Mouse (Mus musculus) forebrain, embryonic 14.5 days (tissue): ENCODE data around the gene Zik1. TPM values are rescaled to one million over a fixed set of nuclear protein-coding genes. Genes with fewer than 3 reads are reported as not detected.
A peak's percentile ranks its signal among the peaks of the same experiment; 100 is the strongest.

Experiments
- ATAC-seq: fragments of 200-750 bp; cut with Nextera tagmentation; 2 replicates; pipeline ENCODE4 v1.8.0; 2017; ENCODE audit warnings: mild to moderate bottlenecking, moderate library complexity
- DNase-seq: peaks from one replicate; pipeline ENCODE4 v3.0.0-alpha.2; 2015; ENCODE audit warnings: low spot score
- H3K27ac ChIP-seq: fragments of 300-500 bp; sonication (generic); 2 replicates; pipeline ENCODE4 v1.5.1; 2014; ENCODE audit warnings: low read depth, mild to moderate bottlenecking, control low read depth, low read length, moderate library complexity
- H3K27me3 ChIP-seq: fragments of 300-500 bp; sonication (generic); replicated peaks from 2 replicates; pipeline ENCODE4 v1.6.1; 2014; ENCODE audit warnings: low read length, control low read depth, mixed read lengths; ENCODE audit not compliant: control insufficient read depth, insufficient read depth
- H3K36me3 ChIP-seq: fragments of 300-500 bp; sonication (generic); 2 replicates; pipeline ENCODE4 v1.6.1; 2014; ENCODE audit warnings: low read length, control low read depth; ENCODE audit not compliant: control insufficient read depth, insufficient read depth
- H3K4me1 ChIP-seq: fragments of 300-500 bp; sonication (generic); 2 replicates; pipeline ENCODE4 v1.6.1; 2014; ENCODE audit warnings: antibody characterized with exemption, low read length, control low read depth; ENCODE audit not compliant: control insufficient read depth, insufficient read depth
- H3K4me2 ChIP-seq: fragments of 300-500 bp; sonication (generic); 2 replicates; pipeline ENCODE4 v1.6.1; 2014; ENCODE audit warnings: mild to moderate bottlenecking, control low read depth, low read length
- H3K4me3 ChIP-seq: fragments of 300-500 bp; sonication (generic); 2 replicates; pipeline ENCODE4 v1.5.1; 2014; ENCODE audit warnings: low read depth, low read length, control low read depth
- H3K9ac ChIP-seq: fragments of 300-500 bp; sonication (generic); 2 replicates; pipeline ENCODE4 v1.6.1; 2014; ENCODE audit warnings: mild to moderate bottlenecking, low read length, control low read depth, moderate library complexity
- H3K9me3 ChIP-seq: fragments of 300-500 bp; sonication (generic); replicated peaks from 2 replicates; pipeline ENCODE4 v1.6.1; 2016; ENCODE audit warnings: low read length, control low read depth, mixed read lengths; ENCODE audit not compliant: control insufficient read depth
- WGBS: fragments of 180-500 bp; shearing (Covaris S2); extraction: QIAGEN DNeasy Blood & Tissue Kit; methylation state at CpG from one replicate; pipeline ENCODE4 v1.1.7; 2014; 5-methylcytosine and 5-hydroxymethylcytosine counted together
- polyA plus RNA-seq: library from polyadenylated mRNA; unstranded; fragments of >200 nt; fragmentation: Nextera tagmentation; extraction: Ambion mirVana; gene quantifications from 2 replicates; pipeline ENCODE4 v1.2.1, GENCODE M21; 2014

The Zik1 gene
- polyA plus RNA-seq: 63.4 and 65.4 TPM in 2 replicates

DNA sequence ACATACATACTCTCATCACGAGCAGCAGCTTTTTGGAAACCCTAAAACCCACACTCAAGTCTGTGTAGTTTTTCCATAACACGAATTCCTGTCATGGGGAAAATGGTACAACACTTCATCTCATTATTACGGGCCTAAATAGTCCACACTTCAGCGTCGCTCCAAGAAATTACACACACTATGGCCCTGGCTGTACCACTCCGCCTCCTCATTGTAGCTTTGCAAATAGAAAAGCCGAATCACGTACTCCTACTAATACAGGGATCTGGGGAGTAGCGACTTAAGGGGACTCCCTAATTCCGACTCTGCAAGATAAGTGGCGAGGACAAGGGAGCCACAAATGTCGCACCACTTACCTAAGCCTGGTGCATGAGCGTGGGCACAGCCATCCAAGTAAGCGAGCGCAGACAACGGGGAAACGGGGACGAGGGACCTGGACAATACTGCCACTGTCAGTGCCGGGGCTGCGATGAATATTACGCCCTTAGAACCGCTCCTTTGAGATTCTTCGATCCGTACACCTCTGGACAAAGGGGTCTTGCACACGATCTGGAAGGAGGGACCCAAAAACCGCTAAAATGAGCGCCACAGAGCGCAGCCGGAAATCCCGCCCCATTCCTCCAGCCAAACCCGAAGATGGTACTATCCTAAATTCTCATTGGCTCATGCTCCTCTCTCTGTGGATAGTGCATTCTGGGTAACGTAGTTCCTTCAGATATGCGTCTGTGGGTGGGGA is at the start of gene Zik1:
TSS of gene Zik1 (minus strand) at position 609 of the 736 bp plus-strand sequence.
- Histone ChIP-seq H3K27ac (peak within 1 kb of the TSS; percentile 63), H3K9ac (peak within 1 kb of the TSS; percentile 89), H3K9me3 (no peaks in the 10 kb centered on the region), H3K36me3 (peaks cover 24% of the 10 kb centered on the region), H3K4me3 (peak within 1 kb of the TSS; percentile 63), H3K4me2 (peak within 1 kb of the TSS; percentile 65), H3K4me1 (peaks cover 11% of the 10 kb centered on the region; the same call in 1 of the 2 replicates), H3K27me3 (no peaks in the 10 kb centered on the region)
- ATAC-seq (peak; percentile 99), DNase-seq (peak; percentile 97)
- WGBS: 1% methylated on average over 33 of the region's 33 CpGs

DNA sequence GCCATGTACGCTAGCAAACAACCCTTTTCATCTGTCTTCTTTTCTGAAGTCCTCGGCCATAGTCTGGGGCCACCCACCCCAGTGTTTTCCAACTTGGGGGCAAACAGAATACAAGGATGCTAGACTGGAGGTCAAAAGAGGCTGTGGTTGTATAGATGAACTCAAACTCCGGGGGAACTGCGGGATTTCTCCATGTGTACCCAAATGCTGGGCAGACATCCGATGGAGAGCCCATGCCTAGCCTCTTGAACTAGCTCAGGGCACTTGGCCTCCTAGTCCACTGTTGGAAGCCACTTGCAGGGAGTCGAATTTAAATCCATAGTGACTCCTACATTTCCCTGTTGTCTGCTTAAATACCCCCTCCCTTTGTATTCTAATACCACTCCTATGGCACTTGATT is 384 bp upstream of the Zik1 start:
- Histone ChIP-seq H3K27ac (no peak overlapping the region), H3K4me3 (peak overlapping the region; percentile 63), H3K36me3 (peaks cover 18% of the 10 kb centered on the region), H3K4me1 (peaks cover 11% of the 10 kb centered on the region; the same call in 1 of the 2 replicates), H3K9me3 (no peaks in the 10 kb centered on the region), H3K9ac (peak overlapping the region; percentile 26; the same call in 1 of the 2 replicates), H3K4me2 (peak overlapping the region; percentile 48), H3K27me3 (no peaks in the 10 kb centered on the region)
- no peak for DNase-seq
- 30% methylated on average over 6 of the region's 6 CpGs for WGBS
- ATAC-seq: no peak; the same call in 1 of the 2 replicates

DNA sequence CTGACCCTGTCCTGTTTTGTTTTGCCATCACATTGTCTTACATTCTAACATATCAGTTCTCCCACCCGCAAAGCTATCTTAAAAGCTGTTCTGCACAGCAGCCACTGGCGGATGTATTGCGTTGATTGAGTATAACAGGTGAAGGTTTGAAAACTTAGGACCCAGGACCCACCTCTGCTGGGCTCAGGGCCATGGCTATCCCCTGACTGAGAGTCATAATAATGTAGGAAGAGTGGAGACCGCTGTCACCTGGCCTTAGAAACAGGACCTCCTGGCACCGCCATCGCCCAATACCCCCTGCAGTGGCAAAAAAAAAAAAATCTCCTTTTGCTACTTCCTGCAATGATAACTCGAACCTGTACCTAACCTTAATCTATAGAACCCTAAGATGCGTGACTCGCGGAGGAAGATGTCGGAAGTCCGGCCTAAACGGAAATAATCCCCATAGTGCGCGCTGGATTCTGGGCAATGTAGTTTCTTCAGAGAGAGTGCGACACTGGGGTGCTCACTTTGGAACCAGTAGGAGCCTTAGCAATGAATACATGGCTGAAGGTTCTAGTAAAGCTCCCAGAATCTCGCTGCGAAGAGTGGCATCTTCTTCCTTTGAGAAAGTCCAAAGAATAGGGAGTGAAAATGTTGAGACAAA is 14.5 kb downstream of the Zik1 start:
- Histone ChIP-seq H3K4me1 (no peaks in the 10 kb centered on the region), H3K27me3 (no peaks in the 10 kb centered on the region), H3K27ac (no peak overlapping the region), H3K4me3 (peak overlapping the region; percentile 2; the same call in 1 of the 2 replicates), H3K9ac (no peak overlapping the region), H3K9me3 (no peaks in the 10 kb centered on the region), H3K4me2 (peak overlapping the region; percentile 20; the same call in 1 of the 2 replicates), H3K36me3 (no peaks in the 10 kb centered on the region)
- DNase-seq (peak; percentile 61), ATAC-seq (peak; percentile 61; the same call in 1 of the 2 replicates)
- 68% methylated on average over 18 of the region's 18 CpGs for WGBS

DNA sequence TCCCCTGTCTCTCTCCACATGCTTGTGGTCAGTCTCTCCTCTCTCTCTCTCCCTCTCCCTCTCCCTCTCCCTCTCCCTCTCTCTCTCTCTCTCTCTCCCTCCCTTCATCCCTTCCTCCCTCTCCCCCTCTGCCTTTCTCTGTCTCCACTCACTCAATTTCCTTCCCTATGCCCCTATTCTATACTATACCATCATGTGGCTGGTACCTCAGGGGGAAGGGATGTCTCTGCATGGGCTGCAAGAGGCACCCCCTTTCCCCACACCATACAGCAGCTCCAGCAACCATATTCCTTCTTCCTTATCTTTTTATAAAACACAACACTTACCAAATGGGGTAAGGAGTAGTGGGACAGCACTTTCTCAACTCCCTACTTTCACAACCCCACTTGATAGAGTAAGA is 15.4 kb downstream of the Zik1 start:
- Histone ChIP-seq H3K36me3 (no peaks in the 10 kb centered on the region), H3K4me3 (no peak overlapping the region), H3K9ac (no peak overlapping the region), H3K4me1 (no peaks in the 10 kb centered on the region), H3K4me2 (no peak overlapping the region), H3K27ac (no peak overlapping the region), H3K27me3 (no peaks in the 10 kb centered on the region), H3K9me3 (no peaks in the 10 kb centered on the region)
- no peak for DNase-seq
- ATAC-seq: no peak

- no peak overlapping the region for H3K27ac ChIP-seq
- H3K27me3 ChIP-seq: no peaks in the 10 kb centered on the region
- H3K4me2 ChIP-seq: no peak overlapping the region
- no peak overlapping the region for H3K4me3 ChIP-seq
- H3K9me3 ChIP-seq: no peaks in the 10 kb centered on the region; the same call in 1 of the 2 replicates
- no peak for ATAC-seq
- WGBS: 68% methylated on average over 3 of the region's 3 CpGs
- DNase-seq: no peak
- no peaks in the 10 kb centered on the region for H3K36me3 ChIP-seq
- no peak overlapping the region for H3K9ac ChIP-seq
- no peaks in the 10 kb centered on the region for H3K4me1 ChIP-seq
Measured at GRCm38 (mm10) chr7:10458166-10458565, 37.0 kb downstream of the Zik1 start.

GRCm38 (mm10) chr7:10443031-10443430 is 52.2 kb downstream of the Zik1 start, which contains the start of gene Vmn1r67:
Gene Vmn1r67, plus strand, starts transcription at chr7:10443331.
- H3K4me3 ChIP-seq: no peak within 1 kb of the TSS
- H3K9ac ChIP-seq: no peak within 1 kb of the TSS
- ATAC-seq (no peak), DNase-seq (no peak)
- H3K9me3 ChIP-seq: peaks cover 5% of the 10 kb centered on the region; the same call in 1 of the 2 replicates
- no peak within 1 kb of the TSS for H3K27ac ChIP-seq
- no peaks in the 10 kb centered on the region for H3K4me1 ChIP-seq
- no peaks in the 10 kb centered on the region for H3K36me3 ChIP-seq
- H3K27me3 ChIP-seq: no peaks in the 10 kb centered on the region
- H3K4me2 ChIP-seq: no peak within 1 kb of the TSS

Other genes starting within 250 kb of the Zik1 start
- gene Vmn1r66, start 217.4 kb downstream of the Zik1 start, polyA plus RNA-seq: not detected in 2 replicates
- gene Vmn1r67, start 52.1 kb downstream of the Zik1 start, polyA plus RNA-seq: not detected in 2 replicates
- not detected in 2 replicates for gene Vmn1r68, start 63.1 kb upstream of the Zik1 start, polyA plus RNA-seq
- not detected in 2 replicates for gene Vmn1r69, start 118.3 kb upstream of the Zik1 start, polyA plus RNA-seq
- not detected in 2 replicates for gene Vmn1r70, start 136.1 kb upstream of the Zik1 start, polyA plus RNA-seq
- not detected in 2 replicates for gene Nlrp4b, start 192.4 kb upstream of the Zik1 start, polyA plus RNA-seq